In genomic region chr10:127643553-127644238, GRCm38 (mm10) we compare ENCODE assay signal across 8 mouse cellular contexts. TPM values are rescaled to one million over a fixed set of nuclear protein-coding genes. Genes with fewer than 3 reads are reported as not detected.
DNase-seq lines count a peak whose midpoint lies in the region; ATAC-seq and TF ChIP-seq lines count a peak whose summit lies in the region.

No protein-coding gene starts in this region.

- TF ChIP-seq EP300 in heart, adult 2 months (IDR thresholded peaks at IDR 0.05; ENCODE audit: insufficient read depth, low read depth, low read length): 0 out of 2 replicates have a peak, but pooled peaks have one; percentile 9

- POLR2A ChIA-PET in Patski (lab: Charles Lee): interaction anchor here (1.0 to 3.9 kb wide), 8 partner anchors 12 to 27 kb away, joined by 3 to 25 read pairs (median 4); partner anchors contain the start of genes Lrp1, Nab2 and Nemp1

- DNase-seq in 416B (ENCODE audit: low read depth) (peak; percentile 83), Patski (ENCODE audit: low read depth, low spot score) (no peak)
- peak; percentile 84 for DNase-seq in embryo, embryonic 11 days
- DNase-seq in heart, adult 2 months: peak; percentile 90
- DNase-seq in kidney, adult 11 months: peak; percentile 84
- DNase-seq in lung, embryonic 14.5 days: peak; percentile 90
- DNase-seq in thymus, postnatal 36 days: peak; percentile 83 to 84

- in situ Hi-C loops in Patski (cut with MboI; ENCODE audit: low pct_unique_long_range_greater_than_20kb): loop anchor here (5.0 kb wide), 1 partner anchor 94 kb away; the partner anchor contains the start of gene Zbtb39

- peak; percentile 68 for ATAC-seq in Patski
- ATAC-seq in lung, embryonic 14.5 days (ENCODE audit: insufficient read depth): peak; percentile 65
- ATAC-seq in neutrophil, adult 5-6 weeks (ENCODE audit: extremely low read depth, insufficient number of reproducible peaks, low FRiP score, poor library complexity, severe bottlenecking): peak; percentile 60

- peak overlapping the region; percentile 84 for H3K4me3 ChIP-seq in heart, adult 2 months
- peak overlapping the region; percentile 56 for H3K4me3 ChIP-seq in lung, embryonic 14.5 days (ENCODE audit: low read depth, low read length)

- intact Hi-C loops in heart, adult 2 months (cut with DNase I): loop anchor here (1.0 to 5.0 kb wide), 4 partner anchors 19 to 364 kb away; partner anchors contain the start of genes Hsd17b6 and Zbtb39

- TF ChIP-seq POLR2A in heart, adult 2 months (IDR thresholded peaks at IDR 0.05; ENCODE audit: insufficient read depth, low read depth, low read length): peak; percentile 72

- TF ChIP-seq CTCF in Patski (IDR thresholded peaks at IDR 0.05): no peak
- no peak; the same call in 1 of the 2 replicates for TF ChIP-seq CTCF in heart, adult 2 months (IDR thresholded peaks at IDR 0.05)
- TF ChIP-seq CTCF in lung, embryonic 14.5 days (IDR thresholded peaks at IDR 0.05; ENCODE audit: low read depth): no peak

- no peaks in the 10 kb centered on the region for H3K27me3 ChIP-seq in Patski
- H3K27me3 ChIP-seq in heart, adult 2 months (ENCODE audit: control insufficient read depth, insufficient read depth, low read length): no peaks in the 10 kb centered on the region
- H3K27me3 ChIP-seq in lung, embryonic 14.5 days (ENCODE audit: insufficient read depth, low read length): no peaks in the 10 kb centered on the region

- CTCF ChIA-PET in Patski (lab: Charles Lee): interaction anchor here (0.7 to 2.2 kb wide), 5 partner anchors 20 to 33 kb away, joined by 3 to 7 read pairs (median 5); no protein-coding TSS in a partner anchor

- H3K36me3 ChIP-seq in heart, adult 2 months (ENCODE audit: control insufficient read depth, insufficient read depth, low read length): no peaks in the 10 kb centered on the region
- H3K36me3 ChIP-seq in lung, embryonic 14.5 days (ENCODE audit: insufficient read depth): peaks cover 17% of the 10 kb centered on the region; the same call in 1 of the 2 replicates

- H3K4me2 ChIP-seq in lung, embryonic 14.5 days: peak overlapping the region; percentile 87

- peak overlapping the region; percentile 100 for H3K27ac ChIP-seq in heart, adult 2 months
- H3K27ac ChIP-seq in lung, embryonic 14.5 days (ENCODE audit: low read depth): peak overlapping the region; percentile 95

- peak overlapping the region; percentile 85 for H3K9ac ChIP-seq in heart, adult 2 months (ENCODE audit: low read depth, low read length)
- H3K9ac ChIP-seq in lung, embryonic 14.5 days: peak overlapping the region; percentile 74

- peaks cover 5% of the 10 kb centered on the region for H3K4me1 ChIP-seq in heart, adult 2 months (ENCODE audit: control insufficient read depth, insufficient read depth, low read length)
- peaks cover 11% of the 10 kb centered on the region; the same call in 1 of the 2 replicates for H3K4me1 ChIP-seq in lung, embryonic 14.5 days (ENCODE audit: insufficient read depth)

- 1% methylated on average over 25 of the region's 25 CpGs for WGBS in heart, adult 2 months
- WGBS in lung, embryonic 14.5 days: 1% methylated on average over 25 of the region's 25 CpGs

- no peaks in the 10 kb centered on the region; the same call in 1 of the 2 replicates for H3K79me2 ChIP-seq in heart, adult 2 months (replicated peaks; ENCODE audit: control insufficient read depth, insufficient read depth, low read length)

- H3K9me3 ChIP-seq in lung, embryonic 14.5 days (ENCODE audit: low read depth, low read length): no peaks in the 10 kb centered on the region

RNA-seq across cellular contexts. Expression of gene Stat6, which starts 0.9 kb away (rescaled TPM):
- 67.3 TPM for polyA plus RNA-seq in Patski (2021)
- total RNA-seq in heart, adult 2 months (2021): 10 to 100 TPM; 43.7 to 43.9 TPM
- polyA plus RNA-seq in heart, adult 2 months (2012; rRNA removed): 49.5 and 61.7 TPM in 2 replicates
- polyA plus RNA-seq in lung, embryonic 14.5 days (2014; fragmentation: Nextera tagmentation; extraction: Ambion mirVana): 27.8 and 28.1 TPM in 2 replicates
- total RNA-seq in neutrophil, adult 5-6 weeks (2017): 258 and 273 TPM in 2 replicates

RNA-seq across cellular contexts. Expression of gene Lrp1, which starts 22.7 kb away (rescaled TPM):
- 62.5 TPM for polyA plus RNA-seq in Patski (2021)
- total RNA-seq in heart, adult 2 months (2021): 10 to 100 TPM; 74.0 to 79.5 TPM
- polyA plus RNA-seq in heart, adult 2 months (2012; rRNA removed): 74.1 and 83.7 TPM in 2 replicates
- polyA plus RNA-seq in lung, embryonic 14.5 days (2014; fragmentation: Nextera tagmentation; extraction: Ambion mirVana): 68.7 and 73.0 TPM in 2 replicates
- total RNA-seq in neutrophil, adult 5-6 weeks (2017): 6.3 and 15.1 TPM in 2 replicates

RNA-seq across cellular contexts. Expression of gene Nemp1, which starts 23.0 kb away (rescaled TPM):
- polyA plus RNA-seq in Patski (2021): 8.0 TPM
- 1 to 10 TPM; 3.7 to 4.2 TPM for total RNA-seq in heart, adult 2 months (2021)
- polyA plus RNA-seq in heart, adult 2 months (2012; rRNA removed): 2.2 and 4.0 TPM in 2 replicates
- polyA plus RNA-seq in lung, embryonic 14.5 days (2014; fragmentation: Nextera tagmentation; extraction: Ambion mirVana): 11.2 and 13.2 TPM in 2 replicates
- total RNA-seq in neutrophil, adult 5-6 weeks (2017): 42.6 and 45.7 TPM in 2 replicates

RNA-seq across cellular contexts. Expression of gene Nab2, which starts 24.7 kb away (rescaled TPM):
- polyA plus RNA-seq in Patski (2021): 31.8 TPM
- 1 to 10 TPM; 5.0 to 6.3 TPM for total RNA-seq in heart, adult 2 months (2021)
- 10.0 and 11.2 TPM in 2 replicates for polyA plus RNA-seq in heart, adult 2 months (2012; rRNA removed)
- 11.6 and 13.5 TPM in 2 replicates for polyA plus RNA-seq in lung, embryonic 14.5 days (2014; fragmentation: Nextera tagmentation; extraction: Ambion mirVana)
- 19.0 and 19.3 TPM in 2 replicates for total RNA-seq in neutrophil, adult 5-6 weeks (2017)
